Comparison of ENCODE assay signal across 11 mouse cellular contexts in the genomic region with DNA sequence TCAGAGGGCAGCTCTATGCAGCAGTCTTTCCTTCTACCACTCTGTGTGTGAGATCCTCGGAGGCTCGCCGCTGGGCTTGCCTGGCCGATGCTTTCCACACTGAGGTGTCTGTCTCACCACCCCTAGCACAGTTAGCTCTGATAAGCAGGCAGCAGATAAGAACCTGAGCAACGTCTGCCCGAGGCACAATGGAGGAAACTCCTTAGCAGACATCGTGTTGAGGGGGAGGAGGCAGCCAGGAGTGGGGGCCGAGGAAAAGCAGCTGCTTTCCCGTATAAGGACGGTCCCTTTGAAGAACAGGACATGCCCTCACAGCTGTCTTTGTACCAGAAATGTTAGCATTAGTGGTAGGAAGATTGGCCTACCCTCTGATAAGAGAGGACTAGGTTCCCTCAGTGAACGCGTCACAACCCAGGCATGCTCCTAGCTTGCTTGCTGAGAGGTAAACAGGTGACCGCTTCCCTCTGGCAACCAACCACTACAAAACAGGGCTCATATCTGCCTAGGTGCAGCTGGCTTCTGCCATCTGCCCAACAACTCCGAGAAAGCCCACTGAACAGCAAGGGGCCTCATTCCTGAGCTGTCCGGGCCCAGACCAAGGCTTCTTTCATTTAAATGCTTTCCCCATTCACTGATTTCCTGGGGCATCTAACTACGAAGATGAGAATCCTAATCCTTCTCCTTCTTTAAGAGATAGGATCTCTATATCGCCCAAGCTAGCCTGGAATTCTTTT. TPM values are rescaled to one million over a fixed set of nuclear protein-coding genes. Genes with fewer than 3 reads are reported as not detected.
DNase-seq lines count a peak whose midpoint lies in the region; ATAC-seq lines count a peak whose summit lies in the region.
"Had no signal": no experiment of that assay in that cellular context is flagged by ENCODE, and none has a peak within 500 bp of the region (broad histone marks: within the 10 kb centered on the region; RNA-seq: fewer than 3 reads in every experiment).

No protein-coding gene starts in this region.

- H3K27me3 ChIP-seq in hindbrain, embryonic 15.5 days: no peaks in the 10 kb centered on the region
- H3K27me3 ChIP-seq in hindbrain, embryonic 12.5 days: 0 out of 2 replicates have a peak, but pooled peaks cover 3% of the 10 kb centered on the region

- no peak overlapping the region for H3K4me3 ChIP-seq in hindbrain, embryonic 15.5 days
- H3K4me3 ChIP-seq in hindbrain, embryonic 12.5 days: no peak overlapping the region

- ATAC-seq in hindbrain, embryonic 15.5 days (ENCODE audit: low FRiP score, low read depth): no peak
- ATAC-seq in hindbrain, embryonic 12.5 days (ENCODE audit: low FRiP score): no peak
- 0 out of 2 replicates have a peak, but pooled peaks have one; percentile 22 for ATAC-seq in erythroid progenitor cell, adult 5-6 weeks (replicated peaks; ENCODE audit: low FRiP score, poor library complexity, severe bottlenecking)

- intact Hi-C loops in left cerebral cortex, postnatal 10 days (cut with DNase I): no loop called here

- H3K9ac ChIP-seq in hindbrain, embryonic 15.5 days: no peak overlapping the region
- H3K9ac ChIP-seq in hindbrain, embryonic 12.5 days: no peak overlapping the region

- H3K27ac ChIP-seq in hindbrain, embryonic 15.5 days (replicated peaks): 0 out of 2 replicates have a peak overlapping the region, but pooled peaks have one; percentile 23
- no peak overlapping the region for H3K27ac ChIP-seq in hindbrain, embryonic 12.5 days

- H3K9me3 ChIP-seq in hindbrain, embryonic 15.5 days: no peaks in the 10 kb centered on the region
- no peaks in the 10 kb centered on the region for H3K9me3 ChIP-seq in hindbrain, embryonic 12.5 days (replicated peaks)

- DNase-seq in R1 (ENCODE audit: low read depth, low spot score): peak; percentile 58
- DNase-seq in lung, postnatal 14 days: peak; percentile 24
- no peak for DNase-seq in thymus, postnatal 4 days
- DNase-seq in left cerebral cortex, postnatal 10 days (ENCODE audit: extremely low spot score in 1 of 2, low spot score in 2 of 2): no peak
- DNase-seq in urinary bladder, adult 18-20 months (ENCODE audit: low spot score in 2 of 2): no peak
- DNase-seq: kidney, adult 8-10 months had no signal

- H3K36me3 ChIP-seq in hindbrain, embryonic 15.5 days: no peaks in the 10 kb centered on the region
- H3K36me3 ChIP-seq in hindbrain, embryonic 12.5 days: no peaks in the 10 kb centered on the region

- WGBS in hindbrain, embryonic 15.5 days: 57% methylated on average over 17 of the region's 17 CpGs
- WGBS in hindbrain, embryonic 12.5 days: 53% methylated on average over 17 of the region's 17 CpGs

- no peak overlapping the region for H3K4me2 ChIP-seq in hindbrain, embryonic 15.5 days
- no peak overlapping the region for H3K4me2 ChIP-seq in hindbrain, embryonic 12.5 days (replicated peaks)

- peaks cover 14% of the 10 kb centered on the region for H3K4me1 ChIP-seq in hindbrain, embryonic 15.5 days (replicated peaks)
- peaks cover 11% of the 10 kb centered on the region; the same call in 1 of the 2 replicates for H3K4me1 ChIP-seq in hindbrain, embryonic 12.5 days

RNA-seq across cellular contexts. Expression of gene Tbcc, which starts 4.4 kb away (rescaled TPM):
- 57.5 and 60.8 TPM in 2 replicates for polyA plus RNA-seq in hindbrain, embryonic 15.5 days (2015; fragmentation: Nextera tagmentation; extraction: Ambion mirVana)
- 74.5 and 82.9 TPM in 2 replicates for polyA plus RNA-seq in hindbrain, embryonic 12.5 days (2016; fragmentation: Nextera tagmentation; extraction: Ambion mirVana)
- total RNA-seq in erythroid progenitor cell, adult 5-6 weeks (2015; ENCODE audit: low replicate concordance): 3.2 and 7.5 TPM in 2 replicates
- total RNA-seq in erythroid progenitor cell, adult 5-6 weeks (2017; ENCODE audit: low replicate concordance): 1.1 and 2.7 TPM in 2 replicates
- total RNA-seq in left cerebral cortex, postnatal 10 days (2021): 10 to 100 TPM; 29.9 to 37.5 TPM

RNA-seq across cellular contexts. Expression of gene Prph2, which starts 24.2 kb away (rescaled TPM):
- polyA plus RNA-seq in hindbrain, embryonic 15.5 days (2015; fragmentation: Nextera tagmentation; extraction: Ambion mirVana): 0.05 TPM in 1 of 2 replicates, not detected in the other
- polyA plus RNA-seq in hindbrain, embryonic 12.5 days (2016; fragmentation: Nextera tagmentation; extraction: Ambion mirVana): not detected in 2 replicates
- total RNA-seq in erythroid progenitor cell, adult 5-6 weeks (2015; ENCODE audit: low replicate concordance): not detected in 2 replicates
- total RNA-seq in erythroid progenitor cell, adult 5-6 weeks (2017; ENCODE audit: low replicate concordance): not detected in 2 replicates
- not detected for total RNA-seq in left cerebral cortex, postnatal 10 days (2021)
- polyA plus RNA-seq: limb, embryonic 11.5 days; neural tube, embryonic 14.5 days had no signal

RNA-seq across cellular contexts. Expression of gene Bicral, which starts 27.8 kb away (rescaled TPM):
- polyA plus RNA-seq in hindbrain, embryonic 15.5 days (2015; fragmentation: Nextera tagmentation; extraction: Ambion mirVana): 7.7 and 10.3 TPM in 2 replicates
- 7.6 and 8.1 TPM in 2 replicates for polyA plus RNA-seq in hindbrain, embryonic 12.5 days (2016; fragmentation: Nextera tagmentation; extraction: Ambion mirVana)
- total RNA-seq in erythroid progenitor cell, adult 5-6 weeks (2015; ENCODE audit: low replicate concordance): 28.8 and 64.6 TPM in 2 replicates
- 18.7 and 68.4 TPM in 2 replicates for total RNA-seq in erythroid progenitor cell, adult 5-6 weeks (2017; ENCODE audit: low replicate concordance)
- total RNA-seq in left cerebral cortex, postnatal 10 days (2021): 10 to 100 TPM; 36.5 to 36.6 TPM

Comparison
In these comparisons a context has a peak if more than half of its experiments do, and no peak if none do; other contexts are left out.
1. DNase-seq: peak in R1 (single experiment) and lung, postnatal 14 days (single experiment); none in thymus, postnatal 4 days (single experiment), left cerebral cortex, postnatal 10 days (0 of 2) and urinary bladder, adult 18-20 months (0 of 2).